Mouse (Mus musculus) embryonic facial prominence, embryonic 15.5 days (tissue): ENCODE measurements around the gene Wnt4. TPM values are rescaled to one million over a fixed set of nuclear protein-coding genes. Genes with fewer than 3 reads are reported as not detected.

ENCODE experiments used
- ATAC-seq: fragments of 200-750 bp; cut with Nextera tagmentation; 2 replicates; pipeline ENCODE4 v1.8.0; 2017; ENCODE audit warnings: low read depth, moderate TSS enrichment; ENCODE audit not compliant: insufficient number of reproducible peaks, low FRiP score, low TSS enrichment
- H3K27ac ChIP-seq: fragments of 300-500 bp; sonication (generic); replicated peaks from 2 replicates; pipeline ENCODE4 v1.5.1; 2015; ENCODE audit warnings: mild to moderate bottlenecking, inconsistent platforms
- H3K27me3 ChIP-seq: fragments of 300-500 bp; sonication (generic); 2 replicates; pipeline ENCODE4 v1.6.1; 2015; ENCODE audit warnings: inconsistent platforms
- H3K36me3 ChIP-seq: fragments of 300-500 bp; sonication (generic); 2 replicates; pipeline ENCODE4 v1.6.1; 2015; ENCODE audit warnings: mild to moderate bottlenecking, inconsistent platforms
- H3K4me1 ChIP-seq: fragments of 300-500 bp; sonication (generic); 2 replicates; pipeline ENCODE4 v1.6.1; 2015; ENCODE audit warnings: inconsistent platforms
- H3K4me2 ChIP-seq: fragments of 300-500 bp; sonication (generic); replicated peaks from 2 replicates; pipeline ENCODE4 v1.6.1; 2015; ENCODE audit warnings: mild to moderate bottlenecking, inconsistent platforms
- H3K4me3 ChIP-seq: fragments of 300-500 bp; sonication (generic); replicated peaks from 2 replicates; pipeline ENCODE4 v1.5.1; 2015; ENCODE audit warnings: mild to moderate bottlenecking, inconsistent platforms
- H3K9ac ChIP-seq: fragments of 300-500 bp; sonication (generic); 2 replicates; pipeline ENCODE4 v1.6.1; 2015; ENCODE audit warnings: inconsistent platforms
- H3K9me3 ChIP-seq: fragments of 300-500 bp; sonication (generic); replicated peaks from 2 replicates; pipeline ENCODE4 v1.6.1; 2016; ENCODE audit warnings: inconsistent platforms
- WGBS: fragments of 180-500 bp; shearing (Covaris S2); methylation state at CpG from one replicate; pipeline ENCODE4 v1.1.7; 2015; 5-methylcytosine and 5-hydroxymethylcytosine counted together
- polyA plus RNA-seq: library from polyadenylated mRNA; unstranded; fragments of >200 nt; fragmentation: Nextera tagmentation; extraction: Ambion mirVana; gene quantifications from 2 replicates; pipeline ENCODE4 v1.2.1, GENCODE M21; 2015

The Wnt4 gene
- polyA plus RNA-seq, 1 experiment from 2014 or later: 11.6 TPM

DNA sequence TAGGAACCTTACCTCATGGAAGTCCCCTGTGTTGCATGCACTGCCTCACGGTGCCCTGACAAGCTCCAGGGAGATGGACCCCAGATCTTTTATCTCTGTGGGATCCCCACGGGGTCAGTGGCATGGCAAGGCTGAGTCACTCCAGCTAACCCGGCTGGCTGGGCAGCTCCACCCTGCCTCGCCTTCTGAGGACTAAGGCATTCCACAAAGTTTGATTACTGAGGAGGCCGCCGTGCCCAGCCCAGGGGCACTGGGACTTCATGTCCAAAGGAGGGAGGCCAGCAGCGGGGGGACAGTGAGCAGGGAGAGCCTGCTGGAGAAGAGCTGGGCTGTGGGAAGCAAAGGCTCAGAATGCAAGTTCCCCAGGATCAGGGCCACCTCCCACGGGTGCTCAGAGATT, 21.7 kb upstream of the Wnt4 start:
- Histone ChIP-seq H3K4me2 (no peak overlapping the region), H3K9ac (no peak overlapping the region), H3K27me3 (no peaks in the 10 kb centered on the region), H3K9me3 (no peaks in the 10 kb centered on the region), H3K27ac (no peak overlapping the region), H3K36me3 (no peaks in the 10 kb centered on the region), H3K4me1 (peaks cover 8% of the 10 kb centered on the region; the same call in 1 of the 2 replicates), H3K4me3 (no peak overlapping the region)
- 57% methylated on average over 8 of the region's 8 CpGs for WGBS
- ATAC-seq: 0 out of 2 replicates have a peak, but pooled peaks have one; percentile 44

DNA sequence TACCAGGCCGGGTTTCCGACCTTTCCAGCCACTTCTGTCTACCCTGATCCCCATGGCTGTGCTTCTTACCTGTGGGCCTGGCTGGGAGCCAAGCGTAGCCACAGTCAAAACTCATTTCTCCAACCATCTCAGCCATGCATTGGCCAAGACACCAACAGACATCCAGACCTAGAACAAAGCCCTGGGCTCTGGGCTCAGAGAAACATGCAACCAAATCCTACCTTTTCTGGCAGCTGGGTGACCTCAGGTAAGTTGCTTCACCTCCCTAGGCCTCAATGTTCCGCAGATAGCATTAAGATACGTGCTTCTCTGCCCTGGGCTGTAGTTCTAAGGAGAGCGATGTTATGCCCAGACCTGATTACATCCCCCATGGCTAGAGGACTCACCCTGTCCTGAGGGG, 15.5 kb upstream of the Wnt4 start:
- Histone ChIP-seq H3K4me1 (peaks cover 8% of the 10 kb centered on the region; the same call in 1 of the 2 replicates), H3K36me3 (no peaks in the 10 kb centered on the region), H3K9me3 (no peaks in the 10 kb centered on the region), H3K27ac (no peak overlapping the region), H3K9ac (no peak overlapping the region), H3K4me2 (no peak overlapping the region), H3K27me3 (no peaks in the 10 kb centered on the region), H3K4me3 (no peak overlapping the region)
- no peak for ATAC-seq
- 74% methylated on average over 6 of the region's 6 CpGs for WGBS

DNA sequence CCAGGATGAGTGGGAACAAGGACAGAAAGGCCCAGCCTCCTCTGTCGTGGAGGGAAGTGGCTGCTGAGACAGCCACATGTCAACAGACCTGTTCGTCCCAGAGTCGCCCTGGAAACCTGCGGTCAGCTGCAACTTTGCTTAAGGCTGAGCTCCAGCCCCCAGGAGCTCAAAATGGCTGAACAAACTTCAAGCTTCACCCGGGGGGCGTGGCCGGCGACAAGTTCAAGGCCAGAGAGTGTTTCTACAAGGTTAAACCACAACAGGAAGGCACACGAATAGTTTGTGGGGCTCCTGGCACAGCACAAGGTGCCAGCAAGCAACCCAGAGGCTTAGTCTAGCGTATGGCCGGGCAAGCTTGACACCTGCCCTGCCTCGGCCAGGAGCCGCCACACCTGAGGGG, 13.2 kb upstream of the Wnt4 start:
- ATAC-seq: no peak
- Histone ChIP-seq H3K9me3 (no peaks in the 10 kb centered on the region), H3K4me2 (no peak overlapping the region), H3K27me3 (no peaks in the 10 kb centered on the region), H3K9ac (no peak overlapping the region), H3K36me3 (no peaks in the 10 kb centered on the region), H3K27ac (no peak overlapping the region), H3K4me3 (no peak overlapping the region), H3K4me1 (peaks cover 8% of the 10 kb centered on the region; the same call in 1 of the 2 replicates)
- 80% methylated on average over 13 of the region's 13 CpGs for WGBS

DNA sequence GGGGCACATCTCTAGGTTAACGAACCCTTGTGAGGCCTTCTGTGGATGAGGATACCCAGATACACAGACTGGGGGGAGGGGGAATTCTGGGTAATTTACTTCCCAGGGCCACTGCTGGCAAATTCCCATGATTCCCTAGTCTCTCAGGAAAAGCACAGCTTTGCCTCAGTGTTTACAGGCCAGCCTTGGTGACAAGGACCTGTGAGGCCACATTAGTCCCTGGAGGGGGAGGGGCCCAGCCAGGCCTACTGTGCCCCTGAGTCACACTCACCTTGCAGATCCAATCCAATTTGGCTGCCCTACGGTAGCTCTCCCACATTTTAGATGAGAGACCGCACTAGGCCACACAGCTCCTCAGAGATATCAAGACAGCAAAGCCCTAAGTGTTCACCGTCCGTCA, 12.2 kb upstream of the Wnt4 start:
- H3K4me3 ChIP-seq: no peak overlapping the region
- peaks cover 8% of the 10 kb centered on the region; the same call in 1 of the 2 replicates for H3K4me1 ChIP-seq
- no peak overlapping the region for H3K9ac ChIP-seq
- no peak overlapping the region for H3K27ac ChIP-seq
- no peaks in the 10 kb centered on the region for H3K27me3 ChIP-seq
- no peak for ATAC-seq
- no peak overlapping the region for H3K4me2 ChIP-seq
- WGBS: 74% methylated on average over 5 of the region's 5 CpGs
- H3K9me3 ChIP-seq: no peaks in the 10 kb centered on the region
- no peaks in the 10 kb centered on the region for H3K36me3 ChIP-seq

DNA sequence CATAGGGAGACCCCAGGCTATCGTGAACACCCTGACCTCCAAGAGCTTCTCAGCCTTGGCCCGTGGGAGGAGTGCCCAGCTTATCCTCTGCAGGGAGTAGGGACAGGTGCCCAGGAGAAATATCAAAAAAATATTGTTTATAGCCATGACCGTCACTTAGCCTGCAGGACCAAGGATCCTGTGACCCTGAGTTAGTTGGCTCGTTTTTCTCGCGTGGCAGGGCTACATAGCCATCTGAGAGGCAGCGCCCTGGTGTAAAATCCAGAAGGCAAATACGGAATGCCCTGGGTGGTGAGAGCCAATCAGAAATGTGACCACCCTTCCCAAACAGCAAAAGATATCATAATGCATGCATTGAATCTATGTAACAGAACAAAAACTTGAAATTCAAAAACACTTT, 8.7 kb upstream of the Wnt4 start:
- Histone ChIP-seq H3K9me3 (no peaks in the 10 kb centered on the region), H3K27me3 (no peaks in the 10 kb centered on the region), H3K27ac (no peak overlapping the region), H3K36me3 (no peaks in the 10 kb centered on the region), H3K4me2 (no peak overlapping the region), H3K4me1 (peaks cover 8% of the 10 kb centered on the region; the same call in 1 of the 2 replicates), H3K9ac (no peak overlapping the region), H3K4me3 (no peak overlapping the region)
- no peak for ATAC-seq
- 80% methylated on average over 8 of the region's 8 CpGs for WGBS

DNA sequence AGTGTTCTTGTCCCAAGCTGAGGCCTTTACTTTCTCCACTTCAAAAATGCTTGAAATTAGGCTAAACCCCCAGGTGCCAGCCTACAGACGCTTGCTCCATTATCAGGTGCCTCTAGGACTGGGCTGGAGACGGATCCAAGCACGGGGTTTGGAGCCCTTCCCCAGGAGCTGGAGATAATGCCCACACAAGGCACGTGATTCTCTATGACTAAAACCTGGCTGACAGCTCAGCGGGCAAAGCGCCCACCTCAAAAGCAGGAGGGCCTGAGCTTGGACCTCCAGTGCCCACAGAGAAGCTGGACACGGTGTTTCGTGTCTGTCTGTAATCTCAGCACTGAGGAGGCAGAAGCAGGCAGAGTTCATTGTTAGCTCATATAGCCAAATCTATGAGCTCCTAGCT, 5.4 kb upstream of the Wnt4 start:
- Histone ChIP-seq H3K27ac (no peak overlapping the region), H3K9me3 (no peaks in the 10 kb centered on the region), H3K27me3 (peaks cover 16% of the 10 kb centered on the region), H3K4me1 (peaks cover 12% of the 10 kb centered on the region), H3K36me3 (no peaks in the 10 kb centered on the region), H3K4me3 (no peak overlapping the region), H3K4me2 (no peak overlapping the region), H3K9ac (no peak overlapping the region)
- WGBS: 71% methylated on average over 8 of the region's 8 CpGs
- ATAC-seq: no peak

DNA sequence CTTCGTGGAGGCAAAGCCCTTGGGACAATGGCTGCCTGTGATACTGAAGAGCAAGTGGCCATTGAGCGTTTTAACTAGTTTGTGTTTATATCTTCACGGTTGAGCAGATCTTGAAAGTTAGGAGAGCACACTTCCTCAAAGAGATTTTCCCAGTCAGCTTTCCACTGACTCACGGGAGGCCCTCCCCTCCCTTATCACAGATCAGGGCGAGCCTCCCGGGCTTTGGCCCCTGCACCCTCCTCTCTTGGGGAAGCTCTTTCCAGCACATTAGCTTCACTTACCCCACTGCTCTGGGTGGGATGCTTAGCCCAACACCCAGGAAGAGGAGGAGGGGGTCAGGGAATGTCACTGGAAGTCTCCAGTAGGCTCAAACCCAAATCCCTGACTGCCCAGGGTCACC, 3.0 kb upstream of the Wnt4 start:
- Histone ChIP-seq H3K4me2 (no peak overlapping the region), H3K4me3 (no peak overlapping the region), H3K9me3 (no peaks in the 10 kb centered on the region), H3K4me1 (peaks cover 29% of the 10 kb centered on the region), H3K9ac (no peak overlapping the region), H3K27me3 (peaks cover 36% of the 10 kb centered on the region), H3K36me3 (no peaks in the 10 kb centered on the region), H3K27ac (no peak overlapping the region)
- ATAC-seq: no peak
- 13% methylated on average over 6 of the region's 6 CpGs for WGBS

DNA sequence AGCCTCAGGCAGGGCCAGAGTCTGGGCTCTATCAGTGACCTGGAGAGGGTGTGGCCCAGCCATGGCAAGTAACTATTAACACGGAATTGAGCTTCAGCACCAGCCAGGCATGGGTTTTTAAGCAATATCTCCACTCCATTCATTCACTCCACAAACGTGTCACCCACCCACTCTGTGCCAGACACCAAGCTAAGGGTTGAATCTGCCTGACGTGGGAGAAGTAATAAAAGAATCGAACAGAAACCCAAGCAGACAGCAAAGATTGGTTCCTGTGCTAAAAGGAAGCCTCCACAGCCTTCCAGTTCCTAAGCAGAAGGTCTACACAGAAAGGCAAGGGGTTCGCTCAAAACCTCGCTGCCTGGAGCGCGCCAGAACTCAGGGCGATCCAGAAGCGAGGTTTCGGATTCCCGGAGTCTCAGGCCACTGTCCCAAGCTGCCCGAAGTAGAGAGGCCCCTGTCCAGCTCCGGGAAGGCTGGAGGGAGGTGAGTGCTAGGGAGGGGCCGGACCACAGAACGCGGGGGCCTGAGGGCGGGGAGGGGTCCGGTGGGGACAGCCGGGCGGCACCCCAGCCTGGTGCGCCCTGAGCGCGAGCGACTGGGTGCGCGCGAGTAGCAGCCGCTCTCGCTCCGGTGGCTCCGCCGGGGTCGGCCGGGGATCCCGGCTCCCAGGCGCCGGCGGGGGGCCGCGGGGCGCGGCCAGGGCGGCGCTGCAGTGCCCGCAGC, 685 bp upstream of the Wnt4 start:
- WGBS: 1% methylated on average over 46 of the region's 46 CpGs
- Histone ChIP-seq H3K4me3 (peak overlapping the region; percentile 58), H3K27ac (peak overlapping the region; percentile 66), H3K27me3 (peaks cover 57% of the 10 kb centered on the region), H3K4me1 (peaks cover 48% of the 10 kb centered on the region), H3K36me3 (no peaks in the 10 kb centered on the region), H3K4me2 (peak overlapping the region; percentile 90), H3K9me3 (no peaks in the 10 kb centered on the region), H3K9ac (peak overlapping the region; percentile 21)
- ATAC-seq: peak; percentile 40; the same call in 1 of the 2 replicates

DNA sequence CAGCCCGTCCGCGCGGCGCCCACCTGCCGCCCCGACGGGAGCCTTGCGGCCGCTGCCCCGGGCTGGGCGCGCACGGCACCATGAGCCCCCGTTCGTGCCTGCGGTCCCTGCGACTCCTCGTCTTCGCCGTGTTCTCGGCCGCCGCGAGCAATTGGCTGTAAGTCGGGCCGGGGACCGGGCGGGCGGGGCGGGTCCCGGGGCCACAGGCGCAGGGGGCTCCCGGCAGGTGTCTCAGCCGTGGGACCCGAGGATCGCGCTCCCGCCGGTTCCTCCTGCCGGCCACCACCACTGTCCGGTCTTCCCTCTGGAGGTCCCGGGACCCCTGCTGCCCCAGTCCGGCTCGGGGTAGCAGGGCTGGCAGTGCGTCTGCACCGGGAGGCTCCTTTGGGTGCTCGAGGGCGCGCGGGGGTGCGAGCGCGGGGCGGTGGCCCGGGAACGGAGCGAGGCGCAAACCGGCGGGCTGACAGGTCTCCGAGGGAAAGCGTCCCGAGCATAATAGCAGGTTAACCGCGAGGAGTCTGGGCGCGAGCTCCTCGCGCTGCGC, 383 bp downstream of the Wnt4 start:
- H3K4me3 ChIP-seq: peak overlapping the region; percentile 58
- H3K27ac ChIP-seq: peak overlapping the region; percentile 72
- no peaks in the 10 kb centered on the region for H3K36me3 ChIP-seq
- H3K9me3 ChIP-seq: no peaks in the 10 kb centered on the region
- H3K4me2 ChIP-seq: peak overlapping the region; percentile 90
- peaks cover 57% of the 10 kb centered on the region for H3K4me1 ChIP-seq
- H3K9ac ChIP-seq: peak overlapping the region; percentile 21
- ATAC-seq: no peak
- 1% methylated on average over 64 of the region's 71 CpGs for WGBS
- peaks cover 67% of the 10 kb centered on the region for H3K27me3 ChIP-seq

DNA sequence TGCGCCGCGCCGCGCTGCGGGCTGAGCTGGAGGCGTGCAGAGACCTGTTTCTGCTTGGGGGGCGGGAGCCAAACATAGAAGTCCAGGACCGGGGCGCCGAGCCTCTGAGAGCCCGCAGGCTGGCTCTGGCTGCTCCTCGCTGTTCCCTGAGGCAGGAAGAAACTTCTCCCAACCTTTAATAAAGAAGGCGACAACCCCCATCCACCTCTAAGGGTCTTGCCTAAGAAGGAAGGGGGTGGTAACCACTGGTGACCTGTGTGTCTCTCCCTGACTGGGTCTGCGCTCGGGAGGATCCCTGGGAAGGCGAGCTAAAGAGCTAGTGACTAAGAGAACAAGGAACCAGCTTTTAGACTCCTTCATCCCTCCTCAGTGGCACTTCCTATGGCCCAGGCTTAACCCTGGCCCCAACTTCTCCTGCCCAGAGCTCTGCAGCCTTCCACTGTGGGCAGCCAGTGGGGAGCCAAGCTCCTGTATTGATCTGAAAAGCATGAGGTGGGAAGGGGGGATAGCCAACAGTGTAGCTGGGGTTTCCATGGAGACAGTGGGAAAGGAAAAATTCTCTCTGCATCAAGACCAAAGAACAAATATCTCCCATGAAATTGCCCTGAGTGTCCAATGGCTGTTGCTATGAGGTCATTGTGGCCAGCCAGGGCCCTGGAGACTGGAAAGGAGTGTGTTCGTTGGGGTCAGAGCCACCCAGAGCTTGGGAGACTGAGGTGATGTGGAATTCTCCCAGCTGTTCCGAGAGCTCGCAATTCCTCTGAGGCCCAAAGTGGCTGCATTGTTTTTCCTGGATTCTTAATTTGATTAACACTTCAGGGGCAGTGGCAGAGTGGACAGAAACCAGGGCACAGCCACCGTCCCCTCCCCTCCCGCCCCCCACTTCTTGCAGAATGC, 1.1 kb downstream of the Wnt4 start:
- H3K27me3 ChIP-seq: peaks cover 68% of the 10 kb centered on the region
- H3K9ac ChIP-seq: peak overlapping the region; percentile 19; the same call in 1 of the 2 replicates
- H3K36me3 ChIP-seq: no peaks in the 10 kb centered on the region
- H3K9me3 ChIP-seq: no peaks in the 10 kb centered on the region
- peak overlapping the region; percentile 90 for H3K4me2 ChIP-seq
- H3K4me1 ChIP-seq: peaks cover 65% of the 10 kb centered on the region
- 4% methylated on average over 22 of the region's 22 CpGs for WGBS
- peak overlapping the region; percentile 58 for H3K4me3 ChIP-seq
- peak overlapping the region; percentile 72 for H3K27ac ChIP-seq
- no peak for ATAC-seq

DNA sequence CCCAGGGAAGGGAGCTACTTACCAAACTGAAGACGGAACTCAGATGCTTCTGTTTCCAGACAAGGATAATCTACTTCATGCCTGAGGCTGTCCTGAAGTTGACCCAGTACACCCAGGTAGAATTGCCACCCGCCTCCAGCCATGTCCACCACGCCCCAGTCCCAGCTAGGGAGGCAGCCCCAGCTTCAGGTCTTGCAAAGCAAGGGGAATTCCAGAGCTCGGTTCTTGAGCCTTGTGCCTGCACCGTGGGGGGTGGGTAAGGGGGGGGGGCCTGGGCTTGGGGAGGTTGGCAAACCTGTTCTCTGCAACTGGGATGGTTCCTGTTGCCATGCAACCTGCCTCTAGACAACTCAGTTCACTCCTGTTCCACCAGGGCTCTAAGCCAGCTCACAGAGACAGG, 2.1 kb downstream of the Wnt4 start:
- WGBS: 20% methylated on average over 5 of the region's 5 CpGs
- Histone ChIP-seq H3K27ac (no peak overlapping the region), H3K4me1 (peaks cover 62% of the 10 kb centered on the region), H3K9ac (no peak overlapping the region), H3K4me2 (peak overlapping the region; percentile 3; the same call in 1 of the 2 replicates), H3K36me3 (no peaks in the 10 kb centered on the region), H3K27me3 (peaks cover 75% of the 10 kb centered on the region), H3K9me3 (no peaks in the 10 kb centered on the region), H3K4me3 (peak overlapping the region; percentile 58; the same call in 1 of the 2 replicates)
- ATAC-seq: no peak
